Mouse (Mus musculus) induced T-regulatory cell, adult 2 months (primary cell): Measurements from ENCODE around the gene Wdr26.

Source experiments
- DNase-seq: peaks from one replicate; pipeline ENCODE4 v3.0.0-alpha.2; 2012; ENCODE audit warnings: low read depth

The Wdr26 gene

GRCm38 (mm10) chr1:181237332-181237731 is 25.5 kb upstream of the Wdr26 start:
- no peak for DNase-seq

- DNase-seq = peak; percentile 66
Measured at GRCm38 (mm10) chr1:181234326-181235035, 22.7 kb upstream of the Wdr26 start.

GRCm38 (mm10) chr1:181233734-181234133 is 21.9 kb upstream of the Wdr26 start:
- no peak for DNase-seq

GRCm38 (mm10) chr1:181232307-181233027 is 20.7 kb upstream of the Wdr26 start:
- DNase-seq = peak; percentile 91

GRCm38 (mm10) chr1:181231821-181232220 is 20.0 kb upstream of the Wdr26 start:
- no peak for DNase-seq

GRCm38 (mm10) chr1:181231262-181231661 is 19.5 kb upstream of the Wdr26 start:
- DNase-seq = peak; percentile 70

- peak; percentile 85 for DNase-seq
Measured at GRCm38 (mm10) chr1:181230731-181231148, 18.9 kb upstream of the Wdr26 start.

GRCm38 (mm10) chr1:181229046-181229445 is 17.2 kb upstream of the Wdr26 start:
- DNase-seq = peak; percentile 82

GRCm38 (mm10) chr1:181228591-181228990 is 16.8 kb upstream of the Wdr26 start:
- no peak for DNase-seq

GRCm38 (mm10) chr1:181227804-181228203 is 16.0 kb upstream of the Wdr26 start:
- DNase-seq = peak; percentile 87

GRCm38 (mm10) chr1:181226850-181227249 is 15.0 kb upstream of the Wdr26 start:
- peak; percentile 77 for DNase-seq

- no peak for DNase-seq
Measured at GRCm38 (mm10) chr1:181225281-181225680, 13.5 kb upstream of the Wdr26 start.

GRCm38 (mm10) chr1:181222041-181222440 is 10.2 kb upstream of the Wdr26 start:
- no peak for DNase-seq

- DNase-seq = no peak
Measured at GRCm38 (mm10) chr1:181216315-181216714, 4.5 kb upstream of the Wdr26 start.

GRCm38 (mm10) chr1:181214296-181215035 is 2.7 kb upstream of the Wdr26 start:
- DNase-seq = no peak

GRCm38 (mm10) chr1:181211403-181211919 is 340 bp downstream of the Wdr26 start:
- DNase-seq = peak; percentile 57

GRCm38 (mm10) chr1:181210601-181211402 is 999 bp downstream of the Wdr26 start:
- peak; percentile 64 for DNase-seq

GRCm38 (mm10) chr1:181210147-181210546 is 1.7 kb downstream of the Wdr26 start:
- DNase-seq = peak; percentile 57

GRCm38 (mm10) chr1:181199446-181199845 is 12.4 kb downstream of the Wdr26 start:
- no peak for DNase-seq

GRCm38 (mm10) chr1:181188925-181189324 is 22.9 kb downstream of the Wdr26 start:
- no peak for DNase-seq

- DNase-seq = no peak
Measured at GRCm38 (mm10) chr1:181170210-181170609, 41.6 kb downstream of the Wdr26 start.

GRCm38 (mm10) chr1:181168377-181168776 is 43.4 kb downstream of the Wdr26 start:
- DNase-seq = no peak
